Mouse (Mus musculus) C2C12 (cell line): Measurements from ENCODE around the gene Cstf3.

Source experiments
- CTCF ChIP-seq: IDR thresholded peaks from one replicate; pipeline ENCODE4 v1.5.1; 2011; ENCODE audit not compliant: control insufficient read depth, insufficient read depth, insufficient read length
- MYOG ChIP-seq: IDR thresholded peaks from one replicate; pipeline ENCODE4 v1.6.1; 2011; ENCODE audit not compliant: control insufficient read depth, insufficient read length; ENCODE audit errors: extremely low read depth

GRCm38 (mm10) chr2:104558326-104558725 lies 32.0 kb upstream of the Cstf3 start:
- no peak for TF ChIP-seq MYOG
- no peak for TF ChIP-seq CTCF
